Mouse (Mus musculus) monocyte, adult 5-6 weeks (primary cell): ENCODE measurements around the gene Bicra. TPM values are rescaled to one million over a fixed set of nuclear protein-coding genes. Genes with fewer than 3 reads are reported as not detected.

Experiments used
- ATAC-seq: fragments of 153-309, 156-312 bp; replicated peaks from 2 replicates; pipeline ENCODE4 v1.8.0; 2017; ENCODE audit warnings: mild to moderate bottlenecking; ENCODE audit not compliant: low TSS enrichment, insufficient number of reproducible peaks, severe bottlenecking, poor library complexity, low FRiP score
- total RNA-seq: library from RNA; stranded (forward); fragments of 200-1000, 200-491, 200-594 nt; gene quantifications from 3 replicates; pipeline ENCODE4 v1.2.3, GENCODE M21; 2017

Bicra gene
- total RNA-seq, 1 experiment from 2014 or later = 2.2 TPM

DNA sequence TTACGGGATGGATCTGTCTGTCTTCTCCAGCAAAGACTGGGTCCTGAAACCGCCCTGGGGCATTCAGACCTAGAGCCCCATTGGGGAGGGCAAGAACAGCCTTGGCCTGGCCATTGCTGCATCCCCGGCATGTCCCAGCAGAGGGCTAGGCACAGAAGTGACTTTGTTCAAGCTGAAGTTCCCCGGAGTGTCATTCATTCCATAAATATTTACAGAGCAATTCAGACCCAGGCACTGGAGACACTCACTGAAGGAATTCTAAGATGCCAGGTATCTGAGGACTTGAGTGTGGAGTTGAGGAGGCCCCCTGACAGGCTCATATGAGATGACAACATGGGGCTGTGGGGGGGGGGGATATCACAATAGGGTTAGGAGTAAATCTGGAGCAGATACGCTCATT is 91.6 kb downstream of the Bicra start:
- no peak for ATAC-seq

DNA sequence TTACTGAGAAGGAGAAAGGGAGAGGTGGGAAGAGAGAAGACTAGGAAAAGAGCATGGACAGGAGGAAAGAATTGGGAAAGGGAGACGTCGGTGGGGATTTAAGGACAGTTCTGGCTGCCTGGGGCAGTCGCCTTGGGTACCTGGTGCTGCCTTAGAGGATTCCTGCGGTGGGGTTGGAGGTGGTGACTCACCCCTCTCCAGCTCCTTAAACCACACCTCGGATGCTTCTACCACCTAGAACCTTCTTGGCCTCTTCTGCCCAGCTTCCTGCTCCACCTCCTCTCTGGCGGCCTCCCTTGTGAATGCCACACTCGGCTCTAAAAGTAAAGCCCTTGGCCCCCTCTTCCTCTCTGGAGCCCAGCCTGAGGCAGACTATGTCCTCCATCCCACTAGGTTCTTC is 92.2 kb downstream of the Bicra start:
- ATAC-seq = no peak

DNA sequence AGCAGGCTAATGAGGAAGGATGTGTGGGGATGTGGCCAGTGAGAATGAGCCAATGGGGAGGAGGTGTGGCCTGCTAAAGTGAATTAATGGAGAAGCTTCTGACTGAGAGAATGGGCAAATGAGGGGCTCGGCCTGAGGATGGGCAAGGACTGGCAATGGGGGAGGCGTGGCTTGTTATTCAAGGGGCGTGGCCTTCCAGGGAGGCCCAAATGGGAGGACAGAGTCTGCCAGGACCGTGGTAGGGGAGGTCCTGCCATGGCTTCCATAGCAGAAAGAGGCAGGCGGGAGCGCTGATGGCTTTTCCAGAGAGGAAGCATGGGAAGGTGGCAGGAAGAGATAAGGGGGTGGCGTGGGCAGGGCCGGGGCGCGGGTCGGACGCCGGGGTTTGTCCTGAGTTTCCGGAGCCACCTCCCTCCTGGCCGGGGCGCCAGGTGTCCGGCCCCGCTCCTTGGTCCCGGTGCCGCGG is 92.7 kb downstream of the Bicra start:
- ATAC-seq = 0 out of 2 replicates have a peak, but pooled peaks have one; percentile 16

DNA sequence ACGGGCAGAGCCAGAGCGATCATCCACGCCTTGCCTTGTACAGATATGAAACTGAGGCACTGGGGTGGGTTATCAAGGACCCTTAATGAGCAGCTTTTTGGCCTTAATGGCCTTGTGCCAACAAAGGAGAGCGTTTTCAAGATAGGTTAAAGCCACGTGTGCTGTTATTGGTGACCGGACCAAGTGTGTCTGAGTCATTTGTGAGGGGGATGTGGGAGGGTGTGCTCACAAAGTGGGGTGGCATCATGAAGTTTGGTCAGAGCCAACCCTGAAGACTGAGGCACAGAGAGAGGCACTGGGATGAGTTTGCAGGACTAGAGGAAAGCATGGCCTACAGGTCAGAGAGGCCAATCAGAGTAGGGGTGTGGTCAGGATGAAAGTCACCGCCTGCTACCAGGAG is 93.3 kb downstream of the Bicra start:
- ATAC-seq = no peak

DNA sequence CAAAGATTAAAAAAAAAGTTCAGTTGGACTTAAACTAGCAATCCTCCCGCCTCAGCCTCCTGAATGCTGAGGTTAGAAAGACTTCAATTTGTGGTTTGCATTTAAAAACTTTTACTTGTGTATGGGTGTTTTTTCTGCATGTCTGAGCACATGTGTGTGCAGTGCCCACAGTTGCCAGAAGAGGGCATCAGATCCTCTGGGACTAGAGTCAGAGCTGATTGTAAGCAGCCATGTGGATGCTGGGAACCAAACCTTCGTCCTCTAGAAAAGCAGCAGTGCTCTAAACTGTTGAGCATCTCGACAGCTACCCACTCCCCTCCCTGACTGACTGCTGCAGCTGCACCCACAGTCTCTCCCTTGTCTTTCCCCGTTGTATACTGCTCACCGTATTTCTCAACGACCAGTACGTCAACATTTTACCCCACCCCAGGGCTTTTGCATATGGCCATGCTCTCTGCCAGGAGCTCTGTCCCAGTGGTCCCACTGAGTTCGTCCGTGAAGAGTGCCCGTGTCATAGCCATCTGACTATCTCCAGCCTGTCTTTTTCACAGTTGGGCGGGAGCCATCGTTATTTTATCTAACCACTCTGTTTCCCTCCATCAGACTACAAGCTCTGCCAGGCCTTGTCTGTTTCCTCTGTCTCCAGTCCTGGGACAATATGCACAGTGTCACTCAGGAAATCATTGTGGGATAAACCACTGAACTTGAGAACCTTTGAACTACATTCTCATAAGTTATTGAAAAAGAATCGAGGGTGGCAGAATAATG is 94.2 kb downstream of the Bicra start:
- ATAC-seq = no peak

DNA sequence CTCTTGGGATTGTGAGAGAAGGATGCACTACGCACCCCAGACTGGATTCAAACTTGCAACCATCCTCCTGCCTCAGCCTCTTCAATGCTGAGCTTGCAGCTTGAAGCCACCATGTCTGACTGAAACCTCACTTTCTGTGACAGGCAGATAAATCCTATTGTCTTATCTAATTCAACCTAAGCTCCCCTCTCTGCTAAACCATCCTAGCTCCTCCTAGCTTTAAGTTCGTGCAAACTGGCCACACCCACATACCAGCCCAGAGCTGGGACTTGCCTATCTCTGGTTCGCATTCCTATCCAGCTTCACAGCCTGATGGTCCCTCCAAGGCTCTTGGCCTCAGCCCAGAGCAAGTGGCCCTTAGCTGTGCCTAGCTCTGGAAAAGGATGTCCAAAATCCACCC is 95.3 kb downstream of the Bicra start:
- ATAC-seq = no peak

DNA sequence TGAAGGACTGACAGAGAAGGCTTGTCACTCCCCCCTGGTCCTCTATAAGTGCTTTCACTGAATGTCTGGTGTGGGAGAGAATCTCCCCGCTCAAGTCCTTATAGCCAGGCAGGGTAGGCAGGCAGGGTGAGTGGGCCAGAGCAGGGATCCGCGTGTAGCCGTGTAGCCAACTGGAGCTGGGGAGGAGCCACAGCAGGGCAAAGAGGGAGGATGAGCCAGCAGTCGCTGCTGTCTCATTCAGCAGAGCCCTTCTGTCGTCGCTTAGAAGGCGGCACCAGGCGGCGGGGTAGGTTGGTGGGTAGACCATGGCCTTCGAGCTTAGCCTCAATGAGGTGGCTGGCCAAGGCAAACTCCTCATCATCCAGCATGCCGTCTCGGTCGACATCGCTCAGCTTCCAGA is 97.7 kb downstream of the Bicra start:
- ATAC-seq = no peak

DNA sequence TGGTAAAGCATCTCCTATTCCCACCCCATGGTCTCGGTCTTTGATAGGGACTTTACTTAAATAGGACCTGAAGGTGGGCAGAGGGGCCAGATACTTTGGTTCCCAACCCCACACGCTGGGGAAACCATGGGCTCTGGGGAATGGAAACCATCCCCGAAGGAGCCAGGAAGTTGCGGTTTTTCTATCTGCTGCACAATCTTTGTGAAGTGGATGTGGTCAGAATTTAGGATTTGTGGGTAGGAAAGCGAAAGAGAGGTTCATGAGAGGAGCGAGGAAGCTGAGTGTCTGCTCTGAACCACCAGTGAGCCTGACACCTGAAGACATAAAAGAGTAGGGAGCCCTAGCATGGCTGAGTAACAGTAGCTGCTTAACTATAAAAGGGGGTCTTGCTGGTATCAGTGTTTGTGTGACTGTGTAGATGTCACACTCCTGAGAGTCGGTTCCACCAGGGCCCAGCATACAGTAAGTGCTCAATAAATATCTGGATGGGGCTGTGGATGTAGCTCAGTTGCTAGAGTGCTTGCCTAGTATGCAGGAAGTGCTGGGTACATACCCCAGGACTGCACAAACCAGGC is 98.4 kb downstream of the Bicra start:
- ATAC-seq = no peak

DNA sequence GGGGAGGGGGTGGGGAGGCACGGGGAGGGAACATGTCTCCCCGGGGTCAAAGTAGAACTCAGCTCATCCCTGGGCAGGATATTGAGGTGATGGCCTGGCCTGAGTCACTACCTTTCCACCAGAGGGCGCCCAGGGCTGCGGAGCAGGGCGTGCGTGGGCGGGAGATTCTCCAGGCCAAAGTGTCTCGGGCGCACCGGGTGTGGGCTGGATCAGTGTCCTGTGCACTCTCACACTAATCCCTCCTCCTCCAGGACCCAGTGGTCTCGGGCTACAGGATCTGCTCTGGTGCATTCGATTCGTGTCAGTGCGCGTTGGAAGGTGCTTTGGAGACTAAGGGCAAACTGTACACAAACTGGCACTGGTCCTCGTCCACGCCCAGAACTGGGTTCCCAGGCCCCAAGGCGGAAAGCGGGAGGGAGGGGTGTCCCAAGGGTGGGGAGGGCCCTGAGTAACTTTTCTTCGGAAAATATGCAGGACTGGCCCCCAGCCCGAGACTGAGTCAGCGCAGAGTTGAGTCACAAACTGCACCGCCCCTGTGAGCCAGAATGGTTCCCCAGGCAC is 99.3 kb downstream of the Bicra start:
- peak; percentile 63 for ATAC-seq

DNA sequence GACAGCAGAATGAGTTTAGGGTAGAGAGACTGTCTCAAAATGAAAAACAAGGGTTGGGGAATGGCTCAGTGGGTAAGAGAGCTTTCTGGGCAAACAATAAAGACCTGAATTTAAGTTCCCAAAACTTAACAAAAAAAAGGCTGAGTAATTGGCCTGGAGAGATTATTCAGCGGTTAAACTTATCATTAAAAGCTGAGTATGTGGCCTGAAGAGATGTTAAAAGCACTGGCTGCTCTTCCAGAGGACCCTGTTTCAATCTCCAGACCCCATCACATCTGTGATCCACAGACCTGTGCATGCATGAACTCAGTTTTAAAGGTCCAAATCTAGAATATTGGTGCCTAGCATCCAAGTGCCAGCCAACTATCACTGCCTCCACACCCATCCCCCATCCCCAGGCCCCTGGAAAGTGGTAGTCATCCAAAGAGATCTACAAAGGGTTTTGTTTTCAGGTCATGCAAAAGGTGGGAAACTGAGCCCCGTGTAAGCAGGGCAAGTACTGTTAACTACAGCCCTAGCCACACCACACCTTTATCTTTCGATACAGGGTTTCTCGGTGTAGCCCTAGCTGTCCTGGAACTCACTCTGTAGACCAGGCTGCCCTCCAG is 100.0 kb downstream of the Bicra start:
- ATAC-seq = no peak

DNA sequence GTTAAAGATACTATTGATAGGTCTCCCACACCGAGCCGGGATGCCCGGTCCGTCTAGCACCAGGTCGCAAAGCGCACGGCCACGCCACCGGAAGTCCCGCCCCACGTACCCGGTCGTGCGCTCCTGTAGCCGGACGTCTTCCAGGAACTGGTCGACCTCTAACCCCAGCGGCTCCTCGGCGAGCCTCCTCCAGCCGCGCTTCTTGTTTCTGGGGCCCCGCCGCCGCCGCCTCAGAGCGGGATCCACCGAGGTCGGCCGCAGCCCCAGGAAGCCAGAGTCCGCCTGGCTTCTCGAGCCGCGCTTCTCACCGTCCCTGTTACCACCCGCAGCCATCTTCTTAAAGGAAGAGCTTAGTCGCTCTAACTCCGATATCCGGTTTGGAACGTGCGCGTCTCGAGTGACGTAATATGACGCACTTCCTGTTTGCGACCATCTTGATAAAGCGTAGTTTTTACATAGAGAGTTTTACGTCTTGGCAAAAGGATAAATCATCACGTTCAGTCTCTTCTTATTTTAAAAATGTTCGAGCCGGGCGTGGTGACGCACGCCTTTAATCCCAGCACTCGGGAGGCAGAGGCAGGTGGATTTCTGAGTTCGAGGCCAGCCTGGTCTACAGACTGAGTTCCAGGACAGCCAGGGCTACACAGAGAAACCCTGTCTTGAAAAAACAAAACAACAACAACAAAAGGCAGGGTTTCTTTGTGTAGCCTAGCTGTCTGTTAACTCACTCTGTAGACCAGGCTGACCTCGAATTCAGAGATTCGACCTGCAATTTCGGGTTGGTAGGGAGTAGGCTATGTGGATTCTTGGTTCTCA is 101.8 kb downstream of the Bicra start, which contains the start of gene Nop53:
Nop53 (minus strand) TSS at position 354 of the 816 bp plus-strand sequence.
- ATAC-seq = peak; percentile 81

DNA sequence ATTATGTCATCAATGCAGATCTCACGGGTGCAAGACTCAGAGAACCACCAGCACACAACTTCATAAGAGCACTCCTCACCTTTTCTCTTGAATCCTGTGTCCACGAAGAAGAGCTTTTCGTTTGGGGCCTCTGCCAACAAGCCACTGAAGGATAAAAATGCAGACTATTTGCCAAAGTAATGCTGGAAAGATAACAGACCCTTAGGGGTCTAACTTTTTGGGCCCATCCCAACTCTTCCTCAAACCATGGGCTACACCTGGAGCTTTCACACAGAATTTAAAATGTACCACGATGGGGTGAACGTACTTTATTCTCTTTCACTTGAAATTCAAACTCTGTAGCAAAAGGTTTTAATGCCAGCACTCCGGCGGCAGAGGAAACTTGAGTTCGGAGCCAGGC is 102.5 kb downstream of the Bicra start:
- no peak for ATAC-seq

DNA sequence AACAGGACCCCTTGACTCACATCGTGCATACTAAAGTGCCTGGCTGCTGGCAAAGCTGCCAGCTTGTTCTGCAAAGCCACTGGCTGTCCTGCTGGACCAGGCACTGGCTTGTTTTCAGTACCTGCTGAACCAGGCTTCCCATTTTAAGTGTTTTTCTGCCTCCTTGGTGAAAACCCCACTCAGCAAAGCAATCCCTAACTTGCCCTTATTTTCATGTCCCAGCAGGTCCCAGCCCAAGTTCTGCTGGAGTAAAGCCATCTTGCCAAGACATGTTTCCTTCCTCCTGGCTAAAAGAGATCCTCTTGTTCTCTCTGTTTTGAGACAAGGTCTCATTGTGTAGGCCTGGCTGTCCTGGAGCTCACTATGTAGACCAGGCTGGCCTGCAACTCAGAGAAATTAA is 103.4 kb downstream of the Bicra start:
- ATAC-seq = no peak

DNA sequence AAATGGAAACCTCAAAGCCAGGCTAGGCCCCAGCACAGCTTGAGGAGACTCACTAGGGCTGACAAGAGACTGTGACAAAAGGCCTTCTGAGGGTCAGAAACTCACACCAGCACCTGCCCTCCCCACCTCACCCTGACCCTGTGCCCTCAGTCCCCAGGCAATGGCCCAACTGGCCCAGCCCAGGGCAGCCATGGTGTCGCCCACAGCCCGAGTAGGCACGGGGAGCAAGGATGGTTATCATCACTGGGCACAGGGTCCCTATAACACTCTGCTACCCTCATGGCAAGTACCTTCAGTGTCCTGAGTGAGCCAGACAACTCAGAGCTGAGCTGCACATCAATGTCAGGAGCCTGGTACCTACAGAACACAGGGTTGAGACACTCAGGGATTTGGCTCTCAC is 109.1 kb downstream of the Bicra start:
- no peak for ATAC-seq

DNA sequence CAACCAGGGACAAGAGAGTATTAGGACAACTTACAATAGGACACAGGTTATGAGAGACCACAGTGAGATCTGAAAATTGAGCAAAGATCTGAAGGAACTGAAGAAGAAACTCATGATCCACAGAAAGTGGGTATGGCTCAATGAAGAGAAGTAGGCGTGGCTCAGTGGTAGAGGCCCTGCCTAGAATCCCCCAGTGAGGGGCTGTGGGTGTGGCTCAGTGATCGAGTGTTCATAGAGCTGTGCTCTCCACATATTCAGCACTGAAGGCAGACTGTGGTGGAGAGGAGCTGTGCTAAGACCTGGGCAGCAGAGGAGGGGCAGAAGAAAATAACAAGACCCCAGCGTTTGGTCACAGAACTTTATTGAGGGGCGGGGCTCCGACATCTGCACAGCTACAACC is 110.2 kb downstream of the Bicra start:
- ATAC-seq = no peak

DNA sequence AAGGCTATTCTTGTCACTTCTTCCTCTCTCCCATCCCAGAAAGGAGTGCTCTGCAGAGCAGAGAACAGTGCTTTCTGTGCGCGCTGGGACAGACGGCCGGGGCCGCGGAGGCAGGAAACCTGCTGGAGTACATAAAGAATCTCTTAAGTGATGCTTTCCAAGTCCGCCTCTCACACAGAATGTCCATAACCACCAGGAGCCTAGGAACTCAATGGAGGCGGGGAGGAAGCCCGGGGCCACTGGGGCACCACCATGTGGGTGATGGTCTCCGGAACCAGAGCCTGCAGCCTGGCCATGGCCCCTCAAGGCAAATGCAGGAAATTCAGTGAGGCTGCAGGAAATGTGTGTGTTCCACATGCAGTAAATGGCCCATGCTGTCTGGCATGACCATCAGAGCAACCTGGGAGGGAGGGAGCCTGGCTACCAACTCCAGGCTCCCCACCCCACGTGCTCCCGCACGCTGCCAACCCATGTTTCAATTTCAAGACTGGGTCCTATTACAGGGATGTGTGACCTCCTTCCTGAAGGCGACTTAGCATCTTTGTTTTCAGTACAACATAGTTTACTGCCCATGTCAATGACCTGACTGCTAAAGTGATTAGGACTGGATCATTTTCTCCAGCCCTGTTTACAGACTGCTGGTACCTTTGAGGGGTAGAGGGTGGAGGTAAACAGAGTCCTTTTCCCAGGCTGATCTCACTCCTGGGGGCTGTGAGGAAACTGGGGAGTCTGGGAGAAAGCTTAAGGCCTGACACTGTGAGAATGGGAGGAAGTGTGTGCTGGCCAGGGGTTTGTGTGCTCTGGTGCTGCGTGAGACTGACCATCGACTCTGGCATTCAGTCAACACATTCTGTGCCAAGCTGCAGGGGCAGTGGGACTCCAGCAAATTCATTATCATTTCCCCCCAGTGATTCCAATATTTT is 114.0 kb downstream of the Bicra start:
- ATAC-seq = no peak

DNA sequence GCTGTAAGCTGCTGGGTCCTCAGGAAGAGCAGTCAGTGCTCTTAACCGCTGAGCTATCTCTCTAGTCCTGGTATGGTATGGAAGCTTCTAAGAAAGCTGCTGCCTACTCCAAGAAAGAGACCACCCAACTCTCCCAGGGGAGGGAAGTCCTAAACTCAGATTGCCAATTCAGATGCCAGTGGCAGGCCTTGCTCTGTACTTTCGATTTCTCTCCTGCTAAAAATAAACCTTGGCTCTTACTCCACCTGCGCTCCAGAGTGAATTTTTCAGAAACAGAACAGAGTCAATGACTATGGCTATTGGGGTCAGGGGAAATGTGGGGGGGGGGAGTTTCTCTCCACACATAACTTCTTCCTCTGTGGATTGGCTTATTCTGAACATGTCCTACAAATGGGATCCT is 116.1 kb downstream of the Bicra start:
- no peak for ATAC-seq

DNA sequence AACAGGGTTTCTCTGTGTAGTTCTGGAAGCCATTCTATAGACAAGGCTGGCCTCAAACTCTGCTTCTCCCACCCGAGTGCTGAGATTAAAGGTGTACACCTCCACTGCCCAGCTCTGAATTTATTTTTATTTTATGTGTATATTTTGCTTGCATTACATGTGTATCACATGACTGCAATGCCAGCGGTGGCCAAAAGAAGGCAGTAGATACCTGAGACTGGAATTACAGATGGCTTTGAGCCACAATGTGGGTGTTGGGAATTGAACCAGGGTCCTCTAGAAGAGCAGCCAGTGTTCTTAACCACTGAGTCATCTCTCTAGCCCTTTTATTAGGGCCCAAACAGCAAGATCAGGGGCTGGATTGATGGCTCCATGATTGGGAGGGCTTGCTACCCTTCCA is 117.2 kb downstream of the Bicra start:
- ATAC-seq = no peak
